Mouse (Mus musculus) neural tube, embryonic 10.5 days (tissue): Measurements from ENCODE around the gene Pla2g3.
A peak's percentile ranks its signal among the peaks of the same experiment; 100 is the strongest.

Experiments
- DNase-seq: peaks from one replicate; pipeline ENCODE4 v3.0.0-alpha.2; 2017; ENCODE audit warnings: low spot score; ENCODE audit errors: extremely low spot score

Gene Pla2g3

GRCm38 (mm10) chr11:3519756-3520398 is 31.8 kb downstream of the Pla2g3 start:
- DNase-seq = no peak

DNA sequence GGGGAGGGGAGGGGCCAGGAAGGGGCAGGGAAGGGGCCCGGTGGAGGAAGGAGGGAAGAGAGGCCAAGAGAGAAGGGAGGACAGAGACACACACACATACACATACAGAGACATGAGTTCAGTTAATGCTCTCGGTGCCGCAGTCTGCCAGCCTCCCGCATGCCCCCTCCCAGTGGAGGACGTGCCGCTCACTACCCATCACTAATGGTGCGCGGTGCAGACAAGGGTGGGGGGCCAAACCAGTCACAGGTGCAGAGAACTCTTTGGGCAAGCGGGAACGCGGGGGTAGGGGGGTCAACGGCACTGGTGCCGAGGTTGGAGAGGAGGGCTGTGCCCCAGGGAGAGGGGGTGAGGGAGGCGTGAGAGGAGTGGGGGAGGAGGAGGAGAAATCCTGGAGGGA is 32.8 kb downstream of the Pla2g3 start:
- DNase-seq = no peak

- DNase-seq = no peak
Measured at GRCm38 (mm10) chr11:3521339-3522224, 33.5 kb downstream of the Pla2g3 start.

- no peak for DNase-seq
Measured at GRCm38 (mm10) chr11:3522285-3523000, 34.4 kb downstream of the Pla2g3 start.

- DNase-seq = no peak
Measured at GRCm38 (mm10) chr11:3523840-3524582, 35.9 kb downstream of the Pla2g3 start.

- no peak for DNase-seq
Measured at GRCm38 (mm10) chr11:3525560-3525959, 37.5 kb downstream of the Pla2g3 start.

DNA sequence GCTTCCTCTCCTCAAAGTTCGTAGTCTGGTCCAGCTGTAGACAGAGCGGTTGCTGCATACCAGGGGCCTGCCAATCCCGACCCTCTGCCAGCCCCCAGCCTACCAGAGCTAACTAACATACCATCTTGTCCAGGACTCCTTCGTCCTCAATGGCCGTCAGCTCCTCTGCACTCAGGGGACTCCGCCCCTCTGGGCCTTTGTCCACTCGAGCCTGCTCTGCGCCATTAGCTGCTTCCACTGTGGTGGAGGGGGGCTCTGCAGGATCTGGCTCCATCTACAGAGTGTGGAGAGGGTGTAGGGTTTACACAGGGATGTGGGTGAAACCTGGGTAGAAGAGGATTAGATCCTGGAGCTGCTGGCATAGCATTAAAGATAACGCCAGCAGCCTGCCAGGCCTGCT is 38.1 kb downstream of the Pla2g3 start:
- no peak for DNase-seq

GRCm38 (mm10) chr11:3526979-3527738 is 39.1 kb downstream of the Pla2g3 start:
- DNase-seq = no peak

DNA sequence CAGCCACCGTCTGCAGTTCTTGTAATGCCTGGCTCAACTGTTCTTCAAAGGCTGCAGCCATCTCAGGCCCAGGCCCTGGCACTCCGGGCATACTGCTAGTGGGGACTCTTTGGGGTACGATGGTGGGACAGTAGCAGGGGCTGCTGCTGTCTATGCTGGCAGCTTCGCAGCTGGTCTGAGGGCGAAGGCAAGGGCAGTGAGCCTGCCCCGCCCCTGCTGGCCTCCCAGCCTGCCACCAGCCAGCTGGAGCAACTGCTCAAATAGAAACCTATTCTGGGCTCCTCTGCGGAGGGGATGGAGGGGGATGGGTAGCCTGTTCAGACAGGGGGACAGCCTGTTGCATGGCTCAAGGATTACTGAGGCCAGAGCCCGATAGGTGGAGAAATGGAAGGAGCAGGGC is 39.7 kb downstream of the Pla2g3 start:
- DNase-seq = no peak

GRCm38 (mm10) chr11:3528208-3528607 is 40.1 kb downstream of the Pla2g3 start:
- DNase-seq = no peak

GRCm38 (mm10) chr11:3529476-3530252 is 41.6 kb downstream of the Pla2g3 start:
- DNase-seq = no peak

GRCm38 (mm10) chr11:3530731-3531130 is 42.6 kb downstream of the Pla2g3 start:
- DNase-seq = no peak

DNA sequence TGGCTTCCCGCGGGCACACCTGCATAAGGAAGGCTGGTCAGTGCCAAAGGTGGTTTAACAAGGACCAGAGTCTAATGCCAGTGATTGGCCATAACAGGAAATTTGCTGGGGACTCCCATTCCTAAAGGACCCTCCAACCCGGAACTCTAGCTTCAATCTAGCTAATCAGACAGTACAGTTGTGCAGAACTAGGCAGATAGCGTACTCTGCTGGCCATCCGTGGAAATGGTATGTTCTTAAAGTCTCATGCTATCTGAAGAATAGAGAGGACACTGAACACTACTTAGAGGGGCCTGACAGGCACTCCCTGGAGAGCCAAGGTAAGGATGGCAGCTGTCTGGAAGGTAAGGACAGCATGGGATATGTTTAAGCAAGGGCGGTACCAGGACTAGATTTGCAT is 43.5 kb downstream of the Pla2g3 start:
- DNase-seq = no peak

- DNase-seq = no peak
Measured at GRCm38 (mm10) chr11:3532101-3532931, 44.2 kb downstream of the Pla2g3 start.

GRCm38 (mm10) chr11:3533406-3533932 is 45.4 kb downstream of the Pla2g3 start:
- DNase-seq = no peak

- no peak for DNase-seq
Measured at GRCm38 (mm10) chr11:3534956-3535355, 46.9 kb downstream of the Pla2g3 start.

- peak; percentile 97 for DNase-seq
Measured at GRCm38 (mm10) chr11:3535406-3535986, 47.4 kb downstream of the Pla2g3 start.

DNA sequence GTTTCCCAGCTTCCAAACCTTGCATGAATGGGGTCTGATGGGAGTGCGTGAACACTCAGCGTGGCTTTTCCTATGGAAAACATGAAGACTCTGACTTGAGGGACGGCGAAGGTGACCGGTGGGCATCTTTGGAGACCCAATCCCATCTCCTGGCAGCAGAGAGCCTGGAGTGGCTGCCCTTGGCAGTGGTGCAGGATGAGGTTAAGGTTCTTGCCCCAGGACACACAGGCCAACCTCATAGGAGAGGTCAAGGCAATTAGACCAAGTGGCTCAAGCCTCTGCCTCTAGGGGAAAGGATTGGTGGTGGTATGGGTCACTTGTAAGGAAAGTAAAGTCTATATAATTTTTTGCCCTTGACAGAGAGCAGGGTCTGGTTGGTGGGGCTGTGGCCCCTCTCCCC is 48.0 kb downstream of the Pla2g3 start:
- DNase-seq = no peak
